ENCODE assay signal across 8 mouse cellular contexts in genomic region chr6:37441251-37442011, GRCm38 (mm10). TPM values are rescaled to one million over a fixed set of nuclear protein-coding genes. Genes with fewer than 3 reads are reported as not detected.
A peak's percentile ranks its signal among the peaks of the same experiment; 100 is the strongest.
DNase-seq lines count a peak whose midpoint lies in the region; ATAC-seq and TF ChIP-seq lines count a peak whose summit lies in the region.

No protein-coding gene starts in this region.

- TF ChIP-seq CTCF in G1E (IDR thresholded peaks at IDR 0.05; ENCODE audit: low read depth, low read length), result no peak

- peak overlapping the region; percentile 84 for H3K4me3 ChIP-seq in kidney, embryonic 15.5 days (replicated peaks)
- peak overlapping the region; percentile 23; the same call in 1 of the 2 replicates for H3K4me3 ChIP-seq in G1E (ENCODE audit: low read depth, low read length)
- H3K4me3 ChIP-seq in embryonic facial prominence, embryonic 12.5 days, result peak overlapping the region; percentile 79
- H3K4me3 ChIP-seq in liver, embryonic 13.5 days (replicated peaks), result peak overlapping the region; percentile 83
- H3K4me3 ChIP-seq in neural tube, embryonic 15.5 days (replicated peaks), result peak overlapping the region; percentile 69

- H3K9me3 ChIP-seq in kidney, embryonic 15.5 days (replicated peaks), result no peaks in the 10 kb centered on the region
- H3K9me3 ChIP-seq in G1E (replicated peaks), result peaks cover 3% of the 10 kb centered on the region; the same call in 1 of the 2 replicates
- H3K9me3 ChIP-seq in embryonic facial prominence, embryonic 12.5 days, result peaks cover 3% of the 10 kb centered on the region; the same call in 1 of the 2 replicates
- H3K9me3 ChIP-seq in liver, embryonic 13.5 days (replicated peaks), result no peaks in the 10 kb centered on the region
- H3K9me3 ChIP-seq in neural tube, embryonic 15.5 days (replicated peaks), result no peaks in the 10 kb centered on the region

- intact Hi-C loops in heart, postnatal 25 days (cut with DNase I), result loop anchor here (2.0 kb wide), 1 partner anchor 15 kb away; no protein-coding TSS in a partner anchor

- under 1% methylated on average over 40 of the region's 40 CpGs for WGBS in kidney, embryonic 15.5 days
- WGBS in embryonic facial prominence, embryonic 12.5 days, result 1% methylated on average over 40 of the region's 40 CpGs
- under 1% methylated on average over 40 of the region's 40 CpGs for WGBS in liver, embryonic 13.5 days (ENCODE audit: insufficient replicate concordance)
- WGBS in neural tube, embryonic 15.5 days, result 1% methylated on average over 40 of the region's 40 CpGs

- peak; percentile 70 for ATAC-seq in kidney, embryonic 15.5 days (replicated peaks; ENCODE audit: low FRiP score)
- no peak for ATAC-seq in G1E (ENCODE audit: extremely low read depth, insufficient number of reproducible peaks, low FRiP score, poor library complexity, severe bottlenecking)
- peak; percentile 58 for ATAC-seq in embryonic facial prominence, embryonic 12.5 days (ENCODE audit: insufficient number of reproducible peaks, insufficient read depth, low FRiP score, low TSS enrichment)
- peak; percentile 31 for ATAC-seq in liver, embryonic 13.5 days (ENCODE audit: low read depth)
- ATAC-seq in neural tube, embryonic 15.5 days (ENCODE audit: low FRiP score), result peak; percentile 60

- H3K27ac ChIP-seq in kidney, embryonic 15.5 days, result peak overlapping the region; percentile 93
- peak overlapping the region; percentile 94 for H3K27ac ChIP-seq in embryonic facial prominence, embryonic 12.5 days
- peak overlapping the region; percentile 66 for H3K27ac ChIP-seq in liver, embryonic 13.5 days
- peak overlapping the region; percentile 78 for H3K27ac ChIP-seq in neural tube, embryonic 15.5 days (replicated peaks)

- H3K27me3 ChIP-seq in kidney, embryonic 15.5 days, result no peaks in the 10 kb centered on the region
- peaks cover 9% of the 10 kb centered on the region for H3K27me3 ChIP-seq in G1E (ENCODE audit: insufficient read depth, low read length)
- no peaks in the 10 kb centered on the region for H3K27me3 ChIP-seq in embryonic facial prominence, embryonic 12.5 days
- H3K27me3 ChIP-seq in liver, embryonic 13.5 days, result no peaks in the 10 kb centered on the region
- no peaks in the 10 kb centered on the region for H3K27me3 ChIP-seq in neural tube, embryonic 15.5 days (replicated peaks)

- H3K36me3 ChIP-seq in kidney, embryonic 15.5 days, result peaks cover 17% of the 10 kb centered on the region; the same call in 1 of the 2 replicates
- H3K36me3 ChIP-seq in G1E (replicated peaks), result no peaks in the 10 kb centered on the region
- 0 out of 2 replicates have a peak, but pooled peaks cover 3% of the 10 kb centered on the region for H3K36me3 ChIP-seq in embryonic facial prominence, embryonic 12.5 days
- H3K36me3 ChIP-seq in liver, embryonic 13.5 days, result no peaks in the 10 kb centered on the region
- no peaks in the 10 kb centered on the region for H3K36me3 ChIP-seq in neural tube, embryonic 15.5 days

- no peak for DNase-seq in kidney, adult 18-20 months
- no peak for DNase-seq in G1E (ENCODE audit: low spot score)
- DNase-seq in heart, postnatal 25 days (ENCODE audit: low spot score), result peak; percentile 24
- DNase-seq in liver, embryonic 13.5 days, result no peak
- no peak for DNase-seq in urinary bladder, adult 2 months (ENCODE audit: low spot score)

- H3K4me2 ChIP-seq in kidney, embryonic 15.5 days, result peak overlapping the region; percentile 80
- peak overlapping the region; percentile 79 for H3K4me2 ChIP-seq in embryonic facial prominence, embryonic 12.5 days (replicated peaks)
- H3K4me2 ChIP-seq in liver, embryonic 13.5 days, result peak overlapping the region; percentile 89
- peak overlapping the region; percentile 82 for H3K4me2 ChIP-seq in neural tube, embryonic 15.5 days

- peak overlapping the region; percentile 85 for H3K9ac ChIP-seq in kidney, embryonic 15.5 days
- H3K9ac ChIP-seq in embryonic facial prominence, embryonic 12.5 days, result peak overlapping the region; percentile 94
- peak overlapping the region; percentile 82 for H3K9ac ChIP-seq in liver, embryonic 13.5 days
- H3K9ac ChIP-seq in neural tube, embryonic 15.5 days (replicated peaks), result peak overlapping the region; percentile 54

- H3K4me1 ChIP-seq in kidney, embryonic 15.5 days, result peaks cover 42% of the 10 kb centered on the region
- H3K4me1 ChIP-seq in G1E (ENCODE audit: insufficient read depth, low read depth, low read length), result no peaks in the 10 kb centered on the region
- peaks cover 35% of the 10 kb centered on the region for H3K4me1 ChIP-seq in embryonic facial prominence, embryonic 12.5 days
- H3K4me1 ChIP-seq in liver, embryonic 13.5 days (replicated peaks), result peaks cover 28% of the 10 kb centered on the region
- H3K4me1 ChIP-seq in neural tube, embryonic 15.5 days, result peaks cover 15% of the 10 kb centered on the region; the same call in 1 of the 2 replicates

RNA-seq across cellular contexts. Expression of gene Creb3l2, which starts 0.5 kb away (rescaled TPM):
- polyA plus RNA-seq in kidney, embryonic 15.5 days (2015; fragmentation: Nextera tagmentation; extraction: Ambion mirVana), result 31.1 and 31.4 TPM in 2 replicates
- not detected in 2 replicates for total RNA-seq in G1E (2014; fragmentation: Nextera tagmentation)
- total RNA-seq in G1E (2017), result 0.06 and 0.16 TPM in 2 replicates
- polyA plus RNA-seq in G1E (2012), result not detected in 2 replicates
- polyA plus RNA-seq in embryonic facial prominence, embryonic 12.5 days (2016; fragmentation: Nextera tagmentation; extraction: Ambion mirVana), result 24.9 and 25.6 TPM in 2 replicates
- 10 to 100 TPM; 23.9 to 28.5 TPM for total RNA-seq in heart, postnatal 25 days (2021)
- polyA plus RNA-seq in liver, embryonic 13.5 days (2015; fragmentation: Nextera tagmentation; extraction: Ambion mirVana), result 2.7 TPM in 2 replicates
- 4.1 and 7.3 TPM in 2 replicates for polyA plus RNA-seq in neural tube, embryonic 15.5 days (2015; fragmentation: Nextera tagmentation; extraction: Ambion mirVana)
- polyA plus RNA-seq in urinary bladder, adult 2 months (2012; rRNA removed), result 35.0 and 42.5 TPM in 2 replicates

Comparison
In these comparisons a context has a peak if more than half of its experiments do, and no peak if none do; other contexts are left out.
1. H3K4me3 ChIP-seq: peak in every context shown above with its lines; median percentile 84 in kidney, embryonic 15.5 days; 83 in liver, embryonic 13.5 days; 79 in embryonic facial prominence, embryonic 12.5 days; 69 in neural tube, embryonic 15.5 days; 23 in G1E.